Mouse (Mus musculus) layer of hippocampus, adult 2 months (tissue): Measurements from ENCODE around the gene Sult2a3. TPM values are rescaled to one million over a fixed set of nuclear protein-coding genes. Genes with fewer than 3 reads are reported as not detected.
"Not testable (repeated sequence)": the region's sequence is repeated elsewhere in the genome, so short reads cannot be mapped to it uniquely, and the experiment has no call there.

Experiments used
- DNase-seq, 2 experiments: peaks; one replicate each; pipeline ENCODE4 v3.0.0; 2022; ENCODE audit warnings: low spot score in 2 of 2
- H3K27ac ChIP-seq: fragments of 200-600 bp; 2 replicates; pipeline ENCODE4 v1.8.1; 2022
- H3K4me3 ChIP-seq: fragments of 200-600 bp; 2 replicates; pipeline ENCODE4 v1.8.1; 2022; ENCODE audit warnings: mild to moderate bottlenecking
- CTCF ChIP-seq: fragments of 200-600 bp; conservative IDR thresholded peaks from 2 replicates; pipeline ENCODE4 v1.8.1; 2022; ENCODE audit warnings: antibody characterized with exemption, mild to moderate bottlenecking, moderate library complexity
- long read RNA-seq, 2 experiments: library from polyadenylated mRNA; stranded (forward); transcript quantifications; one replicate each; pipeline ENCODE4 v2.0.0; 2021; ENCODE audit warnings: borderline mapping rate in 2 of 2
- total RNA-seq, 2 experiments: library from RNA; stranded (reverse); gene quantifications; 2 replicates each; pipeline ENCODE4 v1.2.3; 2021

Gene Sult2a3
- total RNA-seq, result not detected
- long read RNA-seq, experiment 1, result 0 reads
- long read RNA-seq, experiment 2, result 0 reads

DNA sequence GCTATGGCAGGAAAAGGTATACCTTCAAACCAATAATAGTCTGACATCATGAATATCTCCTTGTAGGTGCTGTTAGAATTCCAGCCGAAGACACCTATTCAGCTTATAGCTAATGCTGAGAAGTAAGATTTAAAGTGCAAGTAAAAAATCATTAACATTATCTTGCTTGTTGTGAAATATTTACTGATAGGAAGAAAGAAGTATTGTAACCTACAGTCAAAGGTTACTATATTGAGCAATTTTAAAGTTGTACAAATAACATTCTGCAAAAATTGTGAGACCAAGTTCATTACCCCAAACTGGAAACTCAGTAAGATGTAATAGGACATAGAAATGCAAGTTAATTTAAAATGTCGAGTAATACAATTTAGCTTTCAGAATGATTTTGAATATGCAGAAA is at the start of gene Sult2a3:
Gene Sult2a3, minus strand, starts transcription at position 101 of the 400 bp plus-strand sequence.
- Histone ChIP-seq H3K27ac (no peak within 1 kb of the TSS), H3K4me3 (no peak within 1 kb of the TSS)
- no peak for TF ChIP-seq CTCF
- DNase-seq, result no peak

DNA sequence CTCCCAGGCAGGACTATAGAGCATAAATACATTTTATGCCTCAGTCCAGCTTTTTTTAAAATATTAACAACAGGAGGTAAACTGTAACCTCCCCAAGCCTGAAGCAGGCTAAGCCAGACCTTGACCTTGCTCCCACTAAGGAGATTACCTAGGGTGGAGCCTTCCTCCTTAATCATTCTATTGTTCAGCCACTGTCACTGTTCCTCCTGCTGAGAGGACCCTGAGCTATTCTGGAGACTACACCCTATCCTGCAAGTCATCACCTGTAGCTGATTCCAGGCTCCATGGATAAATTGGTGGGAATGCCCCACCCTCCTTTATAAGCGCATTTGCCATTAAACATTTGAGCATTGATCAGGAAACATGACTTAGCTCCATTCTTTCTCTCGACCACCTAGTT is 2.4 kb downstream of the Sult2a3 start:
- H3K4me3 ChIP-seq, result no peak overlapping the region
- DNase-seq, result no peak
- no peak for TF ChIP-seq CTCF
- no peak overlapping the region for H3K27ac ChIP-seq

DNA sequence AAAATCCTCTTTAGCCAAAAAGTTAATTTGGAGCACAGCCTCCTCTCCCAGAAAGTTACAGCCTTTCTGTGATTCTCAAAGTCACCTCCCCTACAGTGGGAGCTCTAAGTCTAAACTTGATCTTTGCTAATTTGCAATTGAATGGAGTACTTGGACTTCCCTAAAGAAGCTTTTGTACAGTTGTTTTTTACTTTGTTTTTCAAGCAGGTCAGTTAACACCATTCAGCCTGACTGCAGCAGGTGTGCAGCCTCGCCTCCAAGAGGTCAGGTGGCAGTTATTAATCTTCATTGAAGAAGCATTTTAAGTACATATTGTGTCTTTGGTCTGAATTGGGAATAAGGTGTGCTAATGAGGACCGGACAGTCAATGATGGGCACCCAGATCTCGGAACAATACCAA is 3.0 kb downstream of the Sult2a3 start:
- not testable (repeated sequence) for DNase-seq, H3K4me3 ChIP-seq, H3K27ac ChIP-seq

DNA sequence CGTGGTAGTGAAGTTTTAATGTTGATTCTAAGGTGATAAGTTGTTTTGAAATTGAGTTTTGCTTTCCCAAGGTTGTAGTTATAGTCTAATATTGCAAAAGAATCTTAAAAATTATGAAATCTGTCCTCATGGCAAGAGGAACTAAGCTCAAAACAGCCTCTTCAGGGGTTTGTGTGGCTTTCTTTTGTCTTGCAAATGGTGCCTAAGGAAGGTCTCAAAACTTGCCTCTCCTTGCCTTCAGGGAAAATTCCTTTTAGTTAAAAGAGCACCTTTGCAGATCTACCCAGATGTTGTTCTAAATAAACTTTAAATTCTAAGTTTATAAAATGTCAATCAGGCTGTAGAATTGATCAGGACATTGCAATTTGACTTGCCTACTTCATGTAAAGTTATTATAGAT is 6.1 kb downstream of the Sult2a3 start:
- Histone ChIP-seq H3K27ac (no peak overlapping the region), H3K4me3 (no peak overlapping the region)
- no peak for DNase-seq
- TF ChIP-seq CTCF, result no peak

DNA sequence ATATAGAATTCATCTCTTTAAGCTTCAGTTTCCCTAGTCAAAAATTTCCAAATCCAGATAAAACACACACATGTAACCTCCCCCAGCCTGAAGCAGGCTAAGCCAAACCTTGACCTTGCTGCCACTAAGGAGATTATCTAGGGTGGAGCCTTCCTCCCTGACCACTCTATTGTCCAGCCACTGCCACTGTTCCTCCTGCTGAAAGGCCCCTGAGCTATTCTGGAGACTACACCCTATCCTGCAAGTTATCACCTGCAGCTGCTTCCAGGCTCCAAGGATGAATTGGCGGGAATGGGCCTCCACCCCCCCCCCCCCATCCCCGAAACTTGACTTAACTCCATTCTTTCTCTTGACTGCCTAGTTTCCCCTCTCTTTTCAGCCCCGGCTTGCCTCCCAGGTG is 8.4 kb downstream of the Sult2a3 start:
- H3K4me3 ChIP-seq, H3K27ac ChIP-seq, DNase-seq: not testable (repeated sequence)

DNA sequence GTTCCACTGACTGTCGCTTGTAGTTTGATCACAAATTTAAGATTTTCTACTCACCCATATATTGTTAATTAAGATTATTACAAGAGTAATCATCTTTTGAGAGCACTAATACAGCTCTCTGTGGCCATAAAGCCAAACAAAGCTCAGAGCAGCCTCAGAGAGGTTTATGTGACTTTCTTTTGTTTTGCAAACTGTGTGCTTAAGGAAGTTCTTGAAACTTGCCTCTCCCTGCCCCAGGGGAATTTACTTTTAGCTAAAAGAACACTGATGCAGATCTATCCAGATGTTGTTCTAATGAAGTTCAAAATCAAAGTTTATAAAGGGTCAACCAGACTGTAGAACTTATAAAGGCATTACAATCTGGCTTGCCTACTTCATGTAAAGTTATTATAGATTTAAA is 75.0 kb downstream of the Sult2a3 start:
- H3K4me3 ChIP-seq, DNase-seq, H3K27ac ChIP-seq: not testable (repeated sequence)

DNA sequence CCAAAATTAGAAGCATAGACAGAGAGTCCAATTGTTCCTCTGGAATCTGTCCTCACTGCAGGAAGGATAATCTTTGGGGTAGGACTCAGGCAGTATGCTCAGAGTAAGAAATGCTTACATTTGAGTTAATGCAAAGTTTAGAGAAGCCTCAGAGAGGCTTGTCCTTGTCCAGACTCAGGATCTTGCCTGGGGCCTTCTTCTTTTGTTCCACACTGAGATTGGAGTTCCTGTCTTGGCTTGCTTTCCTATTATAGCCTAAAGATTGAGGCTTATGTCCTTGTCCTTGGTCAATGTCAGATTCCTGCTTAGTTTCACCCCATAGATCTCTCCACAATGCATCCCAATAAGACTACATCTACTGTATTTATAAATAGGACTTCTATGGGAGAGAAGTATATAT is 92.0 kb downstream of the Sult2a3 start:
- H3K4me3 ChIP-seq, H3K27ac ChIP-seq, DNase-seq: not testable (repeated sequence)

Other genes with a start within 250 kb of the Sult2a3 start
- gene Sult2a4, start 133.4 kb downstream of the Sult2a3 start, total RNA-seq, result not detected
- not detected for gene Sult2a6, start 131.8 kb upstream of the Sult2a3 start, total RNA-seq
- not detected for gene Obox8, start 210.5 kb upstream of the Sult2a3 start, total RNA-seq